Mouse (Mus musculus) heart, adult 2 months (tissue): ENCODE data around the gene Ticam1. TPM values are rescaled to one million over a fixed set of nuclear protein-coding genes. Genes with fewer than 3 reads are reported as not detected.
"Not testable (repeated sequence)": the region's sequence is repeated elsewhere in the genome, so short reads cannot be mapped to it uniquely, and the experiment has no call there.

Source experiments
- DNase-seq, 2 experiments: peaks; one replicate each; pipeline ENCODE4 v3.0.0; 2021
- H3K27ac ChIP-seq: fragments of 200-600 bp; 2 replicates; pipeline ENCODE4 v1.8.1; 2022
- H3K27me3 ChIP-seq: fragments of 200-500 bp; 2 replicates; pipeline ENCODE4 v1.6.1; 2012; ENCODE audit warnings: mild to moderate bottlenecking, low read length, inconsistent platforms, mixed read lengths; ENCODE audit not compliant: control insufficient read depth, insufficient read depth
- H3K36me3 ChIP-seq: fragments of 200-500 bp; 2 replicates; pipeline ENCODE4 v1.6.1; 2012; ENCODE audit warnings: low read length, inconsistent platforms; ENCODE audit not compliant: control insufficient read depth, insufficient read depth
- H3K4me1 ChIP-seq: fragments of 200-500 bp; 2 replicates; pipeline ENCODE4 v1.6.1; 2011; ENCODE audit warnings: low read length; ENCODE audit not compliant: control insufficient read depth, insufficient read depth
- H3K4me3 ChIP-seq: fragments of 200-600 bp; 2 replicates; pipeline ENCODE4 v1.8.1; 2022
- H3K79me2 ChIP-seq: fragments of 200-500 bp; replicated peaks from 2 replicates; pipeline ENCODE4 v1.6.1; 2012; ENCODE audit warnings: mild to moderate bottlenecking, inconsistent platforms, low read length, moderate library complexity, mixed read lengths; ENCODE audit not compliant: control insufficient read depth, insufficient read depth
- H3K9ac ChIP-seq: fragments of 200-500 bp; 2 replicates; pipeline ENCODE4 v1.6.1; 2012; ENCODE audit warnings: low read depth, mild to moderate bottlenecking, control low read depth, inconsistent platforms, low read length, mixed read lengths
- CTCF ChIP-seq: fragments of 200-600 bp; IDR thresholded peaks from 2 replicates; pipeline ENCODE4 v1.8.1; 2022; ENCODE audit warnings: antibody characterized with exemption, mild to moderate bottlenecking, moderate library complexity
- EP300 ChIP-seq: fragments of 200-500 bp; IDR thresholded peaks from 2 replicates; pipeline ENCODE4 v1.6.1; 2011; ENCODE audit warnings: low read depth, low read length, control low read depth; ENCODE audit not compliant: insufficient read depth
- POLR2A ChIP-seq: fragments of 200-500 bp; IDR thresholded peaks from 2 replicates; pipeline ENCODE4 v1.6.1; 2011; ENCODE audit warnings: mild to moderate bottlenecking, low read depth, low read length, control low read depth; ENCODE audit not compliant: insufficient read depth
- WGBS: fragments of 180-500 bp; shearing (Covaris S2); methylation state at CpG from one replicate; pipeline ENCODE4 v1.1.7; 2018; 5-methylcytosine and 5-hydroxymethylcytosine counted together
- intact Hi-C: fragments of 180-260 bp; cut with DNase I; formaldehyde crosslinking; loops from one replicate; pipeline ENCODE4 v1.15.1; 2025
- polyA plus RNA-seq: library from polyadenylated mRNA; depleted of rRNA; stranded (reverse); fragments of >200 nt; gene quantifications from 2 replicates; pipeline ENCODE4 v1.2.3, GENCODE M21; 2012
- total RNA-seq, 2 experiments: library from RNA; stranded (reverse); gene quantifications; 2 replicates each; pipeline ENCODE4 v1.2.3; 2021

Ticam1 gene
- total and polyA plus RNA-seq, 3 experiments: 8.0 to 16.8 (median 8.0) TPM

DNA sequence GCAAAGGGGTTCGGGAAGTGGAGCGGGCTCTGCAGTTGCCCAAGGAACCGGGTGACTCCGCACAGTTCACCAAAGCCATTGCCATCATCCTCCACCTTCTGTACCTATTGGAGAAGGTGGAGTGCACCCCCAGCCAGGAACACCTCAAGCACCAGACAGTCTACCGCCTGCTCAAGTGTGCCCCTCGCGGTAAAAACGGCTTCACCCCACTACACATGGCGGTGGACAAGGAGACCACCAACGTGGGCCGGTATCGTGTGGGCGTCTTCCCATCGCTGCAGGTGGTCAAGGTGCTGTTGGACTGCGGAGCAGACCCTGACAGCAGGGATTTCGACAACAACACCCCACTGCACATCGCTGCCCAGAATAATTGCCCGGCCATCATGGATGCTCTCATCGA, 18.3 kb downstream of the Ticam1 start:
- intact Hi-C loops: loop anchor here (10.0 kb wide), 1 partner anchor 303 kb away; the partner anchor contains the start of genes Ebi3 and Yju2
- H3K9ac ChIP-seq: peak overlapping the region; percentile 30; the same call in 1 of the 2 replicates
- WGBS: 69% methylated on average over 19 of the region's 19 CpGs
- H3K79me2 ChIP-seq, H3K27me3 ChIP-seq, H3K27ac ChIP-seq: not testable (repeated sequence)
- peak in 1 of 2 experiments; percentile 37 for DNase-seq
- H3K4me1 ChIP-seq: peaks cover 17% of the 10 kb centered on the region
- H3K36me3 ChIP-seq: peaks cover 11% of the 10 kb centered on the region
- peak overlapping the region; percentile 80 for H3K4me3 ChIP-seq
- 0 out of 2 replicates have a peak, but pooled peaks have one; percentile 2 for TF ChIP-seq CTCF

DNA sequence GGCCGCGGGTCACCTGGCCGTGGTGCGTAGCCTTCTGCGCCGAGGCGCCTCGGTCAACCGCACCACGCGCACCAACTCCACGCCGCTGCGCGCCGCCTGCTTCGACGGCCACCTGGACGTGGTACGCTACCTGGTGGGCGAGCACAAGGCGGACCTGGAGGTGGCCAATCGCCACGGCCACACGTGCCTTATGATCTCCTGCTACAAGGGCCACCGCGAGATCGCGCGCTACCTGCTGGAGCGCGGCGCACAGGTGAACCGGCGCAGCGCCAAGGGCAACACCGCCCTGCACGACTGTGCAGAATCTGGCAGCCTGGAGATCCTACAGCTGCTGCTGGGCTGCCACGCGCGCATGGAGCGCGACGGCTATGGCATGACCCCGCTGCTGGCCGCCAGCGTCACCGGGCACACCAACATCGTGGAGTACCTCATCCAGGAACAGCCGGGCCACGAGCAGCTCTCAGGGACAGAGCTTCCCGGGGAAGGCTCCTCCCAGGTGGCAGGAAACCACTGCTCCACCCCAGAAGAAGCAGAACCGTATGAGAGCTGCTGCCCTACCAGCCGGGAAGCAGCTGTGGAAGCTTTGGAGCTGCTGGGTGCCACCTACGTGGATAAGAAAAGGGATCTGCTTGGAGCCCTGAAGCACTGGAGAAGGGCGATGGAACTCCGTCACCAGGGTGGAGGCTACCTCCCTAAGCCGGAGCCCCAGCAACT, 19.2 kb downstream of the Ticam1 start:
- no peak for TF ChIP-seq POLR2A
- TF ChIP-seq EP300: no peak
- TF ChIP-seq CTCF: no peak
- peaks cover 8% of the 10 kb centered on the region for H3K36me3 ChIP-seq
- DNase-seq: peak in 1 of 2 experiments; percentile 59
- H3K27ac ChIP-seq: peak overlapping the region; percentile 98
- intact Hi-C loops: loop anchor here (10.0 kb wide), 1 partner anchor 303 kb away; the partner anchor contains the start of genes Ebi3 and Yju2
- peak overlapping the region; percentile 80 for H3K4me3 ChIP-seq
- H3K79me2 ChIP-seq: peaks cover 4% of the 10 kb centered on the region
- H3K27me3 ChIP-seq: no peaks in the 10 kb centered on the region
- 4% methylated on average over 58 of the region's 58 CpGs for WGBS
- H3K4me1 ChIP-seq: peaks cover 13% of the 10 kb centered on the region
- H3K9ac ChIP-seq: peak overlapping the region; percentile 90

DNA sequence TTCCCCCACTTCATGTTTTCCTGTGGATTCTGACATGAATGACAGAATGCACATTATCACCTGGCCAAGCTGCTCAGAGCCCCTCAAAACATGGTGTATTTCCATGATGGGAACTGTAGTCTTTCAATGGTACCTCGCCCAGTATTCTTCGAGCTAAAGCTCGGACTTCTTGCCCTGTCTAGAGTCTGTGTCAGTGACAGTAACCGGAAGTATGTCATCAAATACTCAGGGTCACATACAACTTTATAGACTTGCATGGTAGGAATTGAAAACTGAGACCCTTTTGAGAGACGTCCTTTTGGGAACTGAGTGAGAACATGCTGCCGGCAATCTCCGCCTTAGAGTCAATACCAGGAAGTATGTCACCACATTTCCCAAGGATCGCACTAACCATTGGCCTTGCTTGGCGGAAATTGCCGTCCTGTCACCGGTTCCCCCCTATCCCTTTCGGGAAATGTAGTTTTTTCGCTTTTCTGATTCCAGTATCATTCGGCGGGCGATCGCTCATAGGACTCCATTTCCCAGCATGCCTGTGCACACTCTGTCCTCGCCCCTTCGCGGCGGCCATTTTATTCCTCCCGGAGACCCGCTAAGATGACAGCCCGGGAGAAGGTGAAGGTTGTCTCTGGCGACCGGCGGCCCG, 20.2 kb downstream of the Ticam1 start, which contains the start of gene Fem1a:
Gene Fem1a, plus strand, starts transcription at position 572 of the 643 bp plus-strand sequence.
- under 1% methylated on average over 28 of the region's 28 CpGs for WGBS
- Histone ChIP-seq H3K9ac (peak within 1 kb of the TSS; percentile 90), H3K27ac (peak within 1 kb of the TSS; percentile 98), H3K36me3 (peaks cover 8% of the 10 kb centered on the region), H3K27me3 (no peaks in the 10 kb centered on the region), H3K79me2 (peaks cover 4% of the 10 kb centered on the region), H3K4me3 (peak within 1 kb of the TSS; percentile 80), H3K4me1 (peaks cover 10% of the 10 kb centered on the region)
- TF ChIP-seq EP300 (peak; percentile 86), CTCF (no peak), POLR2A (peak; percentile 80)
- peak; percentile 89 to 96 for DNase-seq
- intact Hi-C loops: loop anchor here (10.0 kb wide), 1 partner anchor 302 kb away; the partner anchor contains the start of genes Ebi3 and Yju2

DNA sequence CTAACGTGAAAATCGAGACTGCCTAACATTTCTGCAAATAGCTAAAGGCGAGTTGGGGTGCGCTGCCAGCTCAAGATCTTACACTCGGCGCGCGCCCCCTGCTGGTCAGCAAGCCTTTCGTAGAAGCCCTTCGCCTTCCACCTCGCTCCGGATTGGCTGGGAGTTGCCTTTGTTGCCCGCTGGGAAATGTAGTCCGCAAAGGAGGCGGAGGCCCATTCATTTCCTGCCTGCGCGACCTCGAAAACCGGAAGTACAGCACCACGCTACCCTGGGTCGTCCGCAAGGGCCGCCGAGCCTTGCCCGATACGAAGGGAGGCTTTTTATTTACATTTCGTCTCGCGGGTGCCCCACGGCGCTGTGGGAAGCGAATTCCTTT, 20.7 kb downstream of the Ticam1 start:
- intact Hi-C loops: loop anchor here (1.0 to 10.0 kb wide), 4 partner anchors 37 to 301 kb away; partner anchors contain the start of genes Dpp9, Ebi3 and Yju2
- TF ChIP-seq CTCF (peak; percentile 87), POLR2A (no peak; the same call in 1 of the 2 replicates), EP300 (peak; percentile 85; the same call in 1 of the 2 replicates)
- H3K36me3 ChIP-seq: peaks cover 8% of the 10 kb centered on the region
- peak overlapping the region; percentile 42 for H3K9ac ChIP-seq
- DNase-seq: peak; percentile 97 to 98
- peak overlapping the region; percentile 98 for H3K27ac ChIP-seq
- H3K79me2 ChIP-seq: peaks cover 4% of the 10 kb centered on the region
- no peaks in the 10 kb centered on the region for H3K27me3 ChIP-seq
- H3K4me3 ChIP-seq: peak overlapping the region; percentile 71
- H3K4me1 ChIP-seq: peaks cover 10% of the 10 kb centered on the region
- under 1% methylated on average over 32 of the region's 32 CpGs for WGBS

DNA sequence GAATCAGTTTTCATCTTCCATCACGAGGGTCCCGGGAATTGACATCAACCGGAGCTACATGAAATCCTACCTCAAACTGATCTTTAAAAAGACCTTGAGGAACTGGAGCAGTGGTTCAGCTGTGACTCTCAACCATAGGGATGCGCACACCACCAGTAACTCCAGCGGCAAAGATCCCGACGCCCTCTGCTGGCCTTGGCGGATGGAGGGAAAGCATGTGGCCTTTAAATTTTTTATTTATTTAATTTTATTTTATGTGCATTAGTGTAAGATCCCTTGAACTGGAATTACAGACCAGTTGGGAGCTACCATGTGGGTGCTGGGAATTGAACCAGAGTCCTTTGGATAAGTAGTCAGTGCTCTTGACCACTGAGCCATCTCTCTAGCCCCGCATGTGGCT, 21.2 kb downstream of the Ticam1 start:
- Histone ChIP-seq H3K4me1 (peaks cover 10% of the 10 kb centered on the region), H3K4me3 (0 out of 2 replicates have a peak overlapping the region, but pooled peaks have one; percentile 11), H3K27ac (peak overlapping the region; percentile 49), H3K36me3 (peaks cover 8% of the 10 kb centered on the region), H3K27me3 (no peaks in the 10 kb centered on the region), H3K9ac (no peak overlapping the region), H3K79me2 (peaks cover 4% of the 10 kb centered on the region)
- 19% methylated on average over 9 of the region's 9 CpGs for WGBS
- peak in 1 of 2 experiments; percentile 53 for DNase-seq
- intact Hi-C loops: loop anchor here (1.0 to 10.0 kb wide), 4 partner anchors 37 to 301 kb away; partner anchors contain the start of genes Dpp9, Ebi3 and Yju2
- no peak for TF ChIP-seq CTCF
- no peak for TF ChIP-seq POLR2A
- no peak for TF ChIP-seq EP300
